Mouse (Mus musculus): ENCODE results near the gene Prm3.

DNA sequence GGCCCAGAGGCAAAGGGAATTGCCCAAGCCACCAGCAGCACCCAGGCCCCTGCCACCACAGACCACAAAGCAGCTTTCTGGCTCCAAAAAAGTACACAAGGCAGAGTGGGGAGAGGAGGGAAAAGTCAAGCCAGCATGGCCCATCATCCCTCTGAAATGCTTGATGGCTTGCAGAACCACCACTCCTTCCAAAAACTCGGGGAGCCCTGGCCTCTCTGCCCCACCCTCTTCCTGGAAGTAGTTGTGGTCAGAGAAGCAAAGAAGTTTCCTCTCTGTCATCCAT is 7.6 kb downstream of the Prm3 start:
- TF ChIP-seq CTCF (conservative IDR thresholded peaks at IDR 0.05; ENCODE audit: insufficient read depth, insufficient read length, low read depth, low read length) (no peak), POLR2A (IDR thresholded peaks at IDR 0.05; ENCODE audit: low read depth, low read length) (no peak)

Measured in kidney, adult 2 months (tissue).